Mouse (Mus musculus) layer of hippocampus, postnatal 10 days (tissue): ENCODE measurements around the gene Prrc2a. TPM values are rescaled to one million over a fixed set of nuclear protein-coding genes. Genes with fewer than 3 reads are reported as not detected.

ENCODE experiments used
- DNase-seq, 2 experiments: peaks; one replicate each; pipeline ENCODE4 v3.0.0; 2021; ENCODE audit warnings: low spot score in 2 of 2
- microRNA-seq, 2 experiments: library from miRNA; unstranded; fragments of <30 nt; microRNA quantifications; one replicate each; pipeline ENCODE4 v1.2.0; 2021
- total RNA-seq, 2 experiments: library from RNA; stranded (reverse); gene quantifications; 2 replicates each; pipeline ENCODE4 v1.2.3; 2021

Gene Prrc2a
- total RNA-seq, 2 experiments from 2014 or later = 284 to 322 TPM

- no peak for DNase-seq
These were observed 58.2 kb downstream of the Prrc2a start for GRCm38 (mm10) chr17:35106522-35106921.

DNA sequence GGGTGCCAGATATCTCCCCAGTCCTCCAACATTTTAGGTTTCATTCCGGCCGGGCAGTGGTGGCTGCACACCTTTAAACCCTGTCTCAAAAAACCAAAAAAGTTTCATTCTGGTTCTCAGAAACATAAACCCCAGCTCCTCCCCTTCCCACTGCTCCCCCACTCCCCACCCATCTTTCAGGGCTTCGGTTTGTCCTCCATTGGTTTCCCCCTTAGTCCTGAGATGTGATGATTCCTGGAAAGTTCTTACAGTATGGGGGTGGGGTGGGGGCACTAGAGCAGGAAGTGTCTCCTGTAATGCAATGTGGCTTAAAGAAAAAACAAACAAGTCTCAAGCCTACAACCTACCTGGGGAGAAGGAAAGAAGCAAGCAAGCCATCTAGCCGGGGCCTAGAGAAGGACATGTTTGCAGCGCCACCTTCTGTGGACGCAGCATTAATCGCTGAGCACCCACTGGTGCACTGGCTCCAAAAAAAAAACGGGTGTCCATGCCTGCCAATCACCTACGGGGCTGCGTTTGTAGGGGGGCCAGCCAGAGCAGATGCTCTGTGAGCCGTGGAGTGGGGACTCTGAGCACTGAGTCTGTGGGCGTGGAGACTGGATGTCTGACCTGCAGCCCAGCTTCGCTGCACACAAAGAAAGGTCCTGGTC, 58.8 kb downstream of the Prrc2a start:
- peak; percentile 39 to 58 for DNase-seq

- no peak for DNase-seq
These were observed 59.9 kb downstream of the Prrc2a start for GRCm38 (mm10) chr17:35104754-35105153.

DNA sequence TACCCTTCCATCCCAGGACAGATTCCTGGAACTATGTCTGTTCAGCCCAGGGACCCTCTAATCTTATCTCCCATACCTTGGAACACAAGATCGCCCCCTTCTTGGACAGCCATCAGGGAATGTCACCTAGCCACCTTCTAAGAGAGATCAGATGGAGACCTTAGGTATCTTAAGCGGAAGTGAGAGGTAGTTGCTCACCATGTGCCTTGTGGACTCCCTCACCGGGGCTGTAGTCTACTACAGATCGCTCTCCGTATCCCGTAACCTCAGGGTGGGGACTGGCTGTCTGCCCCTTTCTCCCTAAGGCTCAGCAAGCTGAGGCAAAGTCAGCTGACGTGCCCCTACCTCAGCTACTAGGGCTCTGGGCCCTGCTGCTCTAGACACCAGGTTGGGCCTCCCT, 60.6 kb downstream of the Prrc2a start:
- no peak for DNase-seq

GRCm38 (mm10) chr17:35103221-35103690, 61.4 kb downstream of the Prrc2a start:
- DNase-seq = no peak

GRCm38 (mm10) chr17:35102299-35102698, 62.4 kb downstream of the Prrc2a start:
- DNase-seq = no peak

- DNase-seq = no peak
These were observed 63.5 kb downstream of the Prrc2a start for GRCm38 (mm10) chr17:35101161-35101560.

GRCm38 (mm10) chr17:35100196-35100765, 64.4 kb downstream of the Prrc2a start:
- DNase-seq = no peak

Small RNA genes within 50 kb of the gene (microRNA-seq; reads per million reads assigned to microRNA genes)
- 0 reads per million in 2 experiments for gene Mir6973a
- gene Mir6974 = 0 to 0.22 reads per million in 2 experiments

Other genes starting within 250 kb of the Prrc2a start
- 10 to 100 TPM; 23.6 to 24.4 TPM for gene Neu1, start 233.6 kb downstream of the Prrc2a start, total RNA-seq
- gene Hspa1b, start 205.7 kb downstream of the Prrc2a start, total RNA-seq = 1 to 10 TPM; 4.3 to 5.3 TPM
- not detected for gene Gm20481, start 195.0 kb downstream of the Prrc2a start, total RNA-seq
- 1 to 10 TPM; 6.8 to 8.7 TPM for gene Hspa1a, start 192.7 kb downstream of the Prrc2a start, total RNA-seq
- gene Hspa1l, start 192.2 kb downstream of the Prrc2a start, total RNA-seq = under 1 TPM; 0.30 to 0.38 TPM
- gene Lsm2, start 183.0 kb downstream of the Prrc2a start, total RNA-seq = 10 to 100 TPM; 24.2 to 25.9 TPM
- gene Vars, start 163.9 kb downstream of the Prrc2a start, total RNA-seq = 10 to 100 TPM; 56.3 to 62.1 TPM
- under 1 TPM; 0.16 to 0.30 TPM for gene Vwa7, start 148.3 kb downstream of the Prrc2a start, total RNA-seq
- gene Sapcd1, start 136.9 kb downstream of the Prrc2a start, total RNA-seq = 1 to 10 TPM in 1 of 2 experiments, under 1 TPM in 1; 0.53 to 1.4 TPM
- 1 to 10 TPM in 1 of 2 experiments, under 1 TPM in 1; 0.91 to 1.4 TPM for gene Msh5, start 118.2 kb downstream of the Prrc2a start, total RNA-seq
- gene Clic1, start 114.9 kb downstream of the Prrc2a start, total RNA-seq = 10 to 100 TPM; 19.3 to 19.6 TPM
- gene Ddah2, start 105.9 kb downstream of the Prrc2a start, total RNA-seq = 10 to 100 TPM; 47.3 to 59.0 TPM
- not detected for gene Ly6g6c, start 99.5 kb downstream of the Prrc2a start, total RNA-seq
- not detected for gene Mpig6b, start 98.7 kb downstream of the Prrc2a start, total RNA-seq
- 1 to 10 TPM; 2.8 to 3.5 TPM for gene Ly6g6e, start 88.0 kb downstream of the Prrc2a start, total RNA-seq
- gene Ly6g6d, start 86.8 kb downstream of the Prrc2a start, total RNA-seq = 1 to 10 TPM in 1 of 2 experiments, under 1 TPM in 1; 0.78 to 1.6 TPM
- gene Ly6g6f, start 79.3 kb downstream of the Prrc2a start, total RNA-seq = not detected
- 10 to 100 TPM; 77.4 to 79.9 TPM for gene Abhd16a, start 75.6 kb downstream of the Prrc2a start, total RNA-seq
- not detected for gene Ly6g5c, start 56.6 kb downstream of the Prrc2a start, total RNA-seq
- gene Ly6g5b, start 49.5 kb downstream of the Prrc2a start, total RNA-seq = under 1 TPM; 0.58 to 0.82 TPM
- 10 to 100 TPM; 10.7 to 14.6 TPM for gene Gpank1, start 43.4 kb downstream of the Prrc2a start, total RNA-seq
- 100 to 1,000 TPM; 178 to 202 TPM for gene Csnk2b, start 42.8 kb downstream of the Prrc2a start, total RNA-seq
- 10 to 100 TPM; 21.4 to 25.9 TPM for gene D17H6S53E, start 38.5 kb downstream of the Prrc2a start, total RNA-seq
- gene Apom, start 32.8 kb downstream of the Prrc2a start, total RNA-seq = not detected
- 100 to 1,000 TPM; 284 to 308 TPM for gene Bag6, start 29.7 kb downstream of the Prrc2a start, total RNA-seq
- gene Aif1, start 11.2 kb upstream of the Prrc2a start, total RNA-seq = 10 to 100 TPM; 10.3 to 10.5 TPM
- gene Lst1, start 23.5 kb upstream of the Prrc2a start, total RNA-seq = 10 to 100 TPM; 15.6 to 17.2 TPM
- gene Ltb, start 29.5 kb upstream of the Prrc2a start, total RNA-seq = 1 to 10 TPM in 1 of 2 experiments, under 1 TPM in 1; 0.74 to 1.2 TPM
- not detected for gene Tnf, start 37.1 kb upstream of the Prrc2a start, total RNA-seq
- under 1 TPM; 0.43 to 0.71 TPM for gene Lta, start 40.5 kb upstream of the Prrc2a start, total RNA-seq
- gene Gm16181, start 55.9 kb upstream of the Prrc2a start, total RNA-seq = not detected
- gene Atp6v1g2, start 68.8 kb upstream of the Prrc2a start, total RNA-seq = 100 to 1,000 TPM; 310 to 356 TPM
- gene Nfkbil1, start 70.9 kb upstream of the Prrc2a start, total RNA-seq = 10 to 100 TPM; 14.2 to 15.5 TPM
- 100 to 1,000 TPM; 257 to 272 TPM for gene Ddx39b, start 76.8 kb upstream of the Prrc2a start, total RNA-seq
- 10 to 100 TPM; 15.2 to 17.5 TPM for gene H2-D1, start 97.8 kb upstream of the Prrc2a start, total RNA-seq
- gene H2-Q1, start 155.5 kb upstream of the Prrc2a start, total RNA-seq = under 1 TPM in 1 of 2 experiments, not detected in 1; 0.74 TPM
- 1 to 10 TPM; 2.0 to 2.1 TPM for gene H2-Q2, start 177.3 kb upstream of the Prrc2a start, total RNA-seq
- 1 to 10 TPM; 1.2 to 1.8 TPM for gene H2-Q4, start 214.7 kb upstream of the Prrc2a start, total RNA-seq